Mouse (Mus musculus) embryo, embryonic 9.5 days (tissue): ENCODE measurements around the gene Ccdc187.

Source experiments
- DNase-seq: peaks from one replicate; pipeline ENCODE4 v3.0.0-alpha.2; 2017; ENCODE audit errors: extremely low spot score

Gene Ccdc187

GRCm38 (mm10) chr2:26316576-26317246, 22.4 kb upstream of the Ccdc187 start:
- no peak for DNase-seq

- no peak for DNase-seq
Observed at GRCm38 (mm10) chr2:26315925-26316311, 21.6 kb upstream of the Ccdc187 start.

- peak; percentile 95 for DNase-seq
Observed at GRCm38 (mm10) chr2:26315072-26315924, 20.9 kb upstream of the Ccdc187 start, which contains the start of gene Gpsm1. Gene Gpsm1 (plus strand): TSS chr2:26315515.

GRCm38 (mm10) chr2:26314281-26315071, 20.1 kb upstream of the Ccdc187 start:
- peak; percentile 55 for DNase-seq

- no peak for DNase-seq
Observed at GRCm38 (mm10) chr2:26313394-26313793, 19.0 kb upstream of the Ccdc187 start.

GRCm38 (mm10) chr2:26312812-26313211, 18.5 kb upstream of the Ccdc187 start:
- DNase-seq: no peak

GRCm38 (mm10) chr2:26311936-26312335, 17.6 kb upstream of the Ccdc187 start:
- no peak for DNase-seq

GRCm38 (mm10) chr2:26309739-26310138, 15.4 kb upstream of the Ccdc187 start:
- peak; percentile 51 for DNase-seq

GRCm38 (mm10) chr2:26306702-26307101, 12.3 kb upstream of the Ccdc187 start:
- DNase-seq: no peak

GRCm38 (mm10) chr2:26305555-26305954, 11.2 kb upstream of the Ccdc187 start:
- no peak for DNase-seq

GRCm38 (mm10) chr2:26304711-26305110, 10.4 kb upstream of the Ccdc187 start:
- DNase-seq: no peak

GRCm38 (mm10) chr2:26302005-26302503, 7.7 kb upstream of the Ccdc187 start:
- DNase-seq: no peak

GRCm38 (mm10) chr2:26300808-26301174, 6.4 kb upstream of the Ccdc187 start:
- DNase-seq: peak; percentile 85

- DNase-seq: no peak
Observed at GRCm38 (mm10) chr2:26300161-26300807, 5.9 kb upstream of the Ccdc187 start.

- DNase-seq: no peak
Observed at GRCm38 (mm10) chr2:26299336-26299735, 5.0 kb upstream of the Ccdc187 start.

GRCm38 (mm10) chr2:26298856-26299230, 4.5 kb upstream of the Ccdc187 start:
- no peak for DNase-seq

- no peak for DNase-seq
Observed at GRCm38 (mm10) chr2:26298208-26298855, 4.0 kb upstream of the Ccdc187 start.

- DNase-seq: no peak
Observed at GRCm38 (mm10) chr2:26296606-26297195, 2.3 kb upstream of the Ccdc187 start.

GRCm38 (mm10) chr2:26290133-26290532, 4.2 kb downstream of the Ccdc187 start:
- no peak for DNase-seq

GRCm38 (mm10) chr2:26286391-26286790, 8.0 kb downstream of the Ccdc187 start:
- DNase-seq: peak; percentile 63

- no peak for DNase-seq
Observed at GRCm38 (mm10) chr2:26285804-26286203, 8.6 kb downstream of the Ccdc187 start.
